Mouse (Mus musculus) embryo, embryonic 11 days (tissue): ENCODE measurements around the gene Anxa9.

ENCODE experiments used
- DNase-seq: peaks from one replicate; pipeline ENCODE4 v3.0.0-alpha.2; 2015

Gene Anxa9

DNA sequence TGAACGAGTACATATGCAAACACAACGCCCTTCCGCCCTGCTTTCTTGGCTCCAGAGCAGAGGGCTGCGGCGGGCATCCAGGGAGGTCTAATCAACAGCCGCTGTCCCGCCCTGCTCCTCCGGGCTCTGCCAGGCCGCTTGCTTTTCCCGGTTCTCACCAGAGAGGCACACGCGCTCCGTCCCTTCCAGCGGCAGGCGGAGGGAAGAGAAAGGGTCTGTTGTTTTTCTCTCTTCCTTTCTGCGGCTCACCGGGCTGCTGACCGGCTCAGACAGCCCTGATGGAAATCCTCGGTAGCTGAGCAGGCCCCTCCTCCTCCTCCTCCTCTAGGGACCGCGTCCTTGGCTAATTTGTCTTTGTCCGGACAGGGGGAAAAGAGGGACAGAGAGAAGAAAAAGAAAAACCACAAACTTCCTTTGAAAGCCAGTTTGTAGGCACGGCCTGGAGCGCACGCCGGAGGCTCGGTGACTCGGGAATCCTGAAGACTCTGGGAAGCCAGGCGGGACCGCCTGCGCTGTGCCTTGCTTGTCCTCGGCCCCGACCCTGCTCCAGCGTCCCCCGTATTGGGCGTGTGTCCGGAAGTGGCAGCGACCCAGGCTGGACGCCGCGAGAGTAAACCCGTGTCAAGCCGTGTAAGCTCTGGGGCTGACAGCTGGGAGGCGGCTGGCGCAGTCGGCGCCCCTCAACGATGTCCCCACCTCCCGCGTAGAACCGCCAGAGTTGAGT, 23.9 kb downstream of the Anxa9 start:
- peak; percentile 88 for DNase-seq

DNA sequence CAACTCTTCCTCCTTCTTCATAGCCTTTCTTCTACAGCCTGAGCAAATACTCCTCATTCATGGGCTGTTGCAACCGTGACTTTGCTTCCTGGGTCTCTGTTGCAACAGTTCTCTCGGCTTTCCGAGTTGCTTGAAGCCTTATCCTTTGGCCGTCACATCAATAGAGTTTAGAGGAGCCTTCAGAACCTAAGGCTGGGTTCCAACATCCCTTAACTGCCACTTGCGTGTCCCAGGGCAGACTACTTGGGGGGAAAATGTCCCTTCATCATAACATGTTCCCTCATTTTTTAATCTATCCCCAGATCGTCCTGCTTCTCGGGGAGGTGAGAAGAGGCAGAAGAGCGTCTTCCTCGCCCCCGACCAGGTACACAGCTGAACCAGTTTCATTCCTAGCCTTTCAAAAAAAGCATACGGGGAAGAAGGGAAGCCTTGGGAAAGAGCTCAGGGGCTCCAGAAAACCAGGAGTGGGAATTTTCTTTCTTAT, 24.6 kb downstream of the Anxa9 start:
- peak; percentile 48 for DNase-seq

DNA sequence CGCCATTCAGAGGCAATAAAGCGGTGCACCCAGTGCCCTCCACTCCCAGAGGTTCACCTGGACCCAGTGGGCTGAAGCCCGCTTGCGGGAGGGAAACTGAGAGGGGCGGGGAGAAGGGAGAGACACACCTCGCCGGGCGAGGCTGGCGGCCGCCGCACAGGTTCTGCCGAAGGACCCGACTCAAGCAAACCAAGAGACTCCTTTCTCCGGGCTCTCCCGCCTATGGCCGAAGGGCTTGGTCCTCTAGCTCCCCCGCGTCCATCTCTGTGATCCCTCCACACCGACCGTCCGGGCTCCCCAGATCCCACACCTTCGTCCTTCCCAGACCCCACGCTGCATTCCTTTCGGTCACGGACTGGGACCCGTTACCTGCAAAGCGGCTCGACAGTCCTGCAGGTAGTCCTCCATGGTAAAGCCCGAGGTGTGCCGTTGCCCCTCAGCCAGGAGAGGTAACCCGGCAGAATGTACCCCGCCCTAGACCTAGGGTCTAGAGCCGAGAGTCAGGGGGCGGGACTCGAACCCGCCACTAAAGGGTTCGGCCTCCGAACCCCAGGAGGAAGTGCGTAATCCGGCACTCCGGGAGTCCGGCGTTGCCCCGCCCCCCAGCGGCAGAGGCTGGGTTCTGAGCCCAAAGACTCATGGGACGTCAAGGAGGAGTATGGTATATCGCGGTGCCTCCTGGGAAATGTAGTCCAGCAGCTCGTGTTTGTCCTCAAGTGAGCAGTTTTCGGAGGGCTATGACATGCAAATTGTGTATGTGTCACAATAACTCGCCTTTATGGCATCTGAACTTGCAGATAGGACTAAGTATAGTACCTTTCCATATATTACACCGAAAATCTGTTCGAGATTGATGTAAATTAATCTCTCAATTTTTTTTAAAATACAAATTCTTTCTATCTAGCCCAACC, 25.5 kb downstream of the Anxa9 start, which contains the start of the genes Mindy1 and Prune1:
Mindy1 (plus strand) TSS at position 130 of the 911 bp plus-strand sequence.
Prune1 (minus strand) TSS at position 861 of the 911 bp plus-strand sequence.
- peak; percentile 99 for DNase-seq

DNA sequence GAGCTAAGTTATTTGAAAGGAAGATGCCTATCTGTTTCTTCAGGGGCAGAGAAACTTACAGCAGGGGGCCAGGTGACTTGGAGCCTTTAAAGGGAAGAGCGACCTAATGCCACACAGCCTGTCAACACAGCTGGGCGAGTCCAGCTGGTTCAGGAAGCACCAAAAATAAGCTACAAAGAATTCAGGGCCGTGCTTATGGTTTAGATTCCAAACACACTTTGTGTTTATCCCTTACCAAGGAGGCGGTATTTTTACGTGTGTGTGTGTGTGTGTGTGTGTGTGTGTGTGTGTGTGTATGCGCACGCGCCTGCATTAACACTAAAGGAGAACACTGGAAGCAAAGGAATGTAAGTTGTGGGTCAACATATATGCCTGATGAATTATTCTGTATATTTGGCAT, 26.2 kb downstream of the Anxa9 start:
- peak; percentile 36 for DNase-seq

DNA sequence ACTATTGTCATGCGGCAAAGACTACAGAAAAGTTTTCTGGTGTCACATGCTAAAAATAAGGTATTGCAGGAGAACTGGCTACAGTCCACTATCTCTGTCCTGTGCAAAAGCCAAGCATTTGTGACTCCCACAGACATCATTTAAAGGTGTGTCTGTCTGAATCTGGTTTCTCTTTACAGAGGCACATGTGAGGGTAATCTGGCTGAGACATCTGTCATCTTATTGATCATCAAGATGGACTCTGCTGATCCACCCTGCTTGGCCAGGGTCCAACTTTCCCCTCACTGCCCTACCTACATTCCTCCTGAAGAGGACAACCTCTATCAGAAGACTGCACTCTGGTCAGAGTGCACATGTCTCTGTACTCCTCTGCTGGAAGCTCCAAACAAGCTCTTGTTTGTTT, 29.8 kb downstream of the Anxa9 start:
- no peak for DNase-seq

DNA sequence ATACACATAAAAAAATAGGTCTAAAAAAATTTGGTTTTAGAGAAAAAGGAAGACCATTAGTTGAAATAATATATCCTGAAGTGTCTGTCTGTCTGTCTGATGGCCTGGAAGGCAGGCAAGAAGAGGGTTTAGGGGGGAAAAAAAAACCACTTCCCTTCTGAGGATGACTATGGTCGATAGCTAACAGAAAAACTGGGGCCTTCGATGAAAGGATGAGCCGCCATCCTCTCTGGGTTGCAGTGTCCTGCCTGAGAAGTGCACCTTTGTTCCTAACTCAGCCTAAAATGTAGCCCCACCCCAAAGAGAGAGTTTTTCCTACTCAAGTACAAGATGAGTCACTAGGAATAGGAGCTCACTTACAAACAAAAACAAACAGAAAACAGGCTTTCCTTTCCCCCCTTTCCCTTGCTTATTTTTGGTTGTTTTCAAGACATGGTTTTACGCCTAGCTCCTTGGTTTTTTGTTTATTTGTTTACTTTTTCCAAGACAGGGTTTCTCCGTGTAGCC, 30.5 kb downstream of the Anxa9 start:
- no peak for DNase-seq

DNA sequence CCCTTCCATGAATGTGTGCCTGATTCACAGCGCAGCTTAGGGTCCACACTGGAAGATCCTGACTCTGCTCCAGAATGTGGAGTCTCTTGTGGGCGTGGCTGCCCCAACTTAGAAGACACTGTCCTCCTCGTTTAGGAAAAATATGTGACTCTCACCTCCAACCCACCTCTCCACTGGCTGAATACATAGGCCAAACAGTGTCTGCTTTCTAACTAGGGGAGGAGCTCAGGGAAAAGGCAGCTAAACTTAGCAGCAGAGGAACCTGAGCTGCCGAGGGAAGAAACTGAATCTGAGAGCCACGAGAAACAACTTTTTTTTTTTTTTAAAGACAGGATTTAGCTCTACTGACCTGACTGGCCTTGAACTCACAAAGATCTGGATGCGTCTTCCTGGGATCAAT, 31.8 kb downstream of the Anxa9 start:
- DNase-seq = no peak

DNA sequence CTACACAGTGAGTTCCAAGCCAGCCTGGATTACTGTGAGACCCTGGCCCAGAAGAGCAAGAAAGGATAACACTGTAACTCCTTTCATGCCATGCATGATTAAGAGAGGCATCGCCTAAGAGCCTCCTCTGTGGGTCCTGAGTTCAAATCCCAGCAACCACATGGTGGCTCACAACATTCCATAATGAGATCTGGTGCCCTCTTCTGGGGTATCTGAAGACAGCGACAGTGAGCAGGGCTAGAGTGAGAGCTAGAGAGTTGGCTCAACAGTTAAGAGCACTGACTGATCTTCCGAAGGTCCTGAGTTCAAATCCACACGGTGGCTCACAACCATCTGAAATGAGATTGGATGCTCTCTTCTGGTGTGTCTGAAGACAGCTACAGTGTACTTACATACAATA, 32.5 kb downstream of the Anxa9 start:
- no peak for DNase-seq

DNA sequence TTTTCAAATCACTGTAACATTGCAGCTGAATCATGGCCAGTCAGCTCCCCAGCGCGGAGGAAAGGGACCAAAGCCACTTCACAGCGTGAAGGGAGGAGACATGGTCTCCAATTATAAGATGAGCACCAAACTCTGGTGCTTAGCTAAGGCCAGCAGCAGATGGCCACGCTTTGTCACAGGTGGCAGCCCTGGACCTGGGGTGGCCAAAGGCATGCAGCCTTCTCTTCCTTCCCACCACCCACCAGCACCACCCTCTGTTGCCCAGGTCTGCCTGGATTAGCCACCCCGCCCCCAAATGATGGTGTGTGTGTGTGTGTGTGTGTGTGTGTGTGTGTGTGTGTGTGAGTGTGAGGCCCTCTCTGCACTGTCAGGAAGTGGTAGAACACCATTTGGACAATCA, 33.5 kb downstream of the Anxa9 start:
- DNase-seq = no peak

DNA sequence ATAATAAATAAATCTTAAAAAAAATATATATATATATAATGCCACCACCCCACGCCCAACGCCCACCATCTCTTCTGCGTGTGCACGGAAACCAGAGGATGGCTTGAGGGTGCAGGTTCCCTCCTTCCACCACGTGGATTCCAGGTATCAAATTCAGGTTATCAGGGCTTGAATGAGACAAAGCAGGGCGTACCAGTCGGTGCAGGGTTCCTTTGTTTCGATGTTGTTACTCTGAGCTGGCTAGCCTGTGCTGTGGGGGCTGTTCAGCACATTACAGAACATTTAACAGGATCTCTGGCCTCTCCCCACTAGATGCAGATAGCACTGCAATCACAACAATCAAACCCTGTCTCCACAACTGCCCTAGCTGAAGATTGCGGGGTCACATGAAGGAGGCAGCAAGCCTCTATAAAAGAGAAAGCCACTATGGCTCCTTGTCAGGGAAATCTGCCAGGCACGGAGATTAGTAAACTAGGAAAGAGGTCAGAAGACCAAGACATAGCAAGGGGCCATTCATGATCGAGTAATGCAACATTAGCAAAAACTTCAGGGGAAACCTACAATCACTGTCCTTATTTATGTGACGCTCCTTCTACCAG, 36.1 kb downstream of the Anxa9 start:
- no peak for DNase-seq

DNA sequence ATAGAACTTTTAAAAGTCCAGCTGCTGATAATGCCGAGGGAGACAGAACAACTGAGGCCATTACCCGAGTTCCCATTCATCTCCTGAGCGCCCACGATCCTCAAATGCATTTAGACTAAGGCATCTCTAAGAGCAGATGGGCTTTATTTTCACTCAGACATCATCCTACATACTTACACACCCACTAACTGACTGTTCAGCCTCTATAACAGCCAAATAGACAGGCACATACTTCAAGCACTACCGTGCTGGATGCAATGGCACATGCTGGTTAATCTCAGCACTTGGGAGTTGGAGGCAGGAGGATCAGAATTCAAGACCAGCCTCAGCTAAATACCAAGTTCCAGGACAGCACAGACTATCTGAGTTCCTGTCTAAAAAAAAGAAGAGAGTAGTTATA, 37.2 kb downstream of the Anxa9 start:
- no peak for DNase-seq

DNA sequence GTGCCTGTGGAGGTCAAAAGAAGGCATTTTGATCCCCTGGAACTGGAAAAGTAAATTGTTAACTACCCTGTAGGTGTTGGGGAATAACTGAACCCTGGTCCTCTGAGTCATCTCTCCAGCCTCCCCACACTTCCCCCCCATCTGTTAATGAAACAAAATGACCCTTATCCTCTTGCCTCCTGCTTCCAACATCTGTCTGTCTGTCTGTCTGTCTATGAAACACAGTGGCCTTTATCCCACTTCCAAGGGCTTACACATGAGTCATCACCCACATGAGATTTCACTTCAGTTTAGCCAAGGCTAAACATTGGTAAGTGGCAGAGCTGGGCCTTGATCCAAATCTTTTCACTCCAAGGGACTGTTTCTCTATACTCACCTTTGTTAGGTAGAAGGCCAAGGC, 39.1 kb downstream of the Anxa9 start:
- no peak for DNase-seq

DNA sequence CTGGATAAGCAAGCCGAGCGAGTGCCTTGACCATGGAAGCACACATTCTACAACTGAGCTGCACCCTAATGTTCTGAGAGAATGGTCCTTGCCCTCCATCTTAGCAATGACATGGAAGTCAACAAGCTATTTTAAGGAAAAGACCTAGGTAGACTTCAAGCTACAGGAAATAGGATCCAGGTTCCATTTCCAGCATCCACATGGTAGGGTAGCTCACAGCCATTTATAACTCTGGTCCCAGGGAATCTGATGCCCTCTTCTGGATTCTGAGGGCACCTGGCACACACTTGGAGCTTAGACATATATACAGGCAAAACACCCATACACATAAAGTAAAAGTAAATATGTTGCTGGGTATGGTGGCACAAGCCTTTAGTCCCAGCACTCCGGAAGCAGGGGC, 40.9 kb downstream of the Anxa9 start:
- no peak for DNase-seq

DNA sequence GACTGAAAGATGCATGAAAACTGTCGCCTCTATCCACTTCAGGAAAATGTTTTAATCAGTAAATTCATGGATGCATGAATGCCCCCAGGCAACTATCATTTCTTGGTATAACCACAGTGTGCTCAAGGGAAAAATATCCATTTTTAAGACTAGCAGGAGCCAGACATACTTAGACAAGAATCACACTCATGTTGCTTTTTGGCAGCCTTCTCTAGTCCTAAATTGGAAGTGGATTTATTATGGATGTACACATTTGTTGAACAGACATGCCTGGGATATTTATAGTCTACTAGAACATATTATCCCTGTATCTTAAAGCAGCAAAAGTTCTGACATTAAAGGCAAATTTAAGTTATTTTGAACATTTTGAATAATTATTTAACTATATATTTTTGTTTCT, 42.3 kb downstream of the Anxa9 start:
- DNase-seq = no peak

DNA sequence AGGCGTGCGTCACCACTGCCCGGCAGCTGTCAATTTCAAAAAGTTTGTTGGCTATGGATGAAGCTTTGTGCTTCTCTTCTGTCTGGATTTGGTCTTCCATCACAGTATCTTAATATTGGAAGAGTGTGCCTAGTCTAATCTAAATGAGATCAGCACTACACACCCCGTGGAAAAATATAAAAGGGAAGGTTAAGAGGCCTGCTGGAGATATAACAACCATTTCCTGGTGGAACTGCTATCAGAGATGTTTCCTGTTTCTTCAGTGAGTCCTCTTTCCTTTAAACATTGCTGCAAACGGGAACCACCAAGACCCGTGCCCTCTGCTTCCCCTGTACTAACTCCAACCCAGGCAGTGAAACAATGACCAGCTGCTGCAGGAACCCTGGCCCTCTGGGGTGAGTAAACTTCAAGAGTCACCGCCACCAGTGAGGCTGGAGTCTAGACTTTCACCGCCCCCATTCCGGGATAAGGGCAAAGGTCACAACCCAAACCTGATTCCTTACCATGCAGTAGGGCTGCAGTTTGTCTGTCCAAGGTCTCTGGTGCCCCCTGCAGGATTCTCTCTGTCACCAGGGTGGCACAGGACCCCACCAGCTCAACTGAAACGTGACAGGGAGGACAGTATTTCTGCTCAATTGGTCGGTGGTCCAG, 43.8 kb downstream of the Anxa9 start:
- DNase-seq = peak; percentile 80

DNA sequence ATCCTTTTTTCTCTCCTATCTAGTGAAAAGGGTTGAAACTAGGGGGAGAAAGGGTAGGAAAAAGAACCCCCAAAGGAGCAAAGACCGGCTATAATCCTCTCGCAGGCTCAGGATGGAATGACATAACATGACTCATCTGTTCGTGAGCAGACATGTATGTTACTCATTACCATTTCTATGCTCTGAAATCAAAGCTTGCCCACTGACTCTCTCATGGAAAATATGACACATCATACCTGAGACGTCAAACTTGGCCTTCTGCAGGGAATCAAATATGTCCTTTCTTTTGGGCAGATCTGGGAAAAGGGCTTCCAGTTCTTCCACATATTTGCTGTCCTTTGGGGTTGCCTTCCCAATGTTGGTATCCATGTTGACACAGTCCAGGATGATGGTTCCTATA, 45.0 kb downstream of the Anxa9 start:
- no peak for DNase-seq

DNA sequence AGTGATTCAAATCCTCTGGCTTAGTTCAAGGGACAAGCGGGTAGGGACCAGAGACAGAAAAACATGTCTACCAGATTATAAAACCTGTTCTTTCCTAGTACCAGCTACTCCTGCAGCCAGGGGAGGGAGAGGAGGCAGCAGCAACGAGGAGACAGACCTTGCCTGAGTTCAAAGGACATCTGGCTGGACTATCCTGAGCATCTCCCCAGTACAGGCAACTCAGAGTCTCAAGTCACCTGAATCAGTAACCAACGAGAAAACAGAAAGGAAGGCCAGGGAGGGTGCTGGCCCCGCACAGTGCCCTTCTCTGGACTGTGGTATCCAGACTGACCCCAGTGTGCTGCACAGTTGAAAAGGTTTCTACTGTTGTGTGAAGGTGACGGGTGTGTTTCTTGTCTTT, 50.0 kb downstream of the Anxa9 start:
- no peak for DNase-seq

DNA sequence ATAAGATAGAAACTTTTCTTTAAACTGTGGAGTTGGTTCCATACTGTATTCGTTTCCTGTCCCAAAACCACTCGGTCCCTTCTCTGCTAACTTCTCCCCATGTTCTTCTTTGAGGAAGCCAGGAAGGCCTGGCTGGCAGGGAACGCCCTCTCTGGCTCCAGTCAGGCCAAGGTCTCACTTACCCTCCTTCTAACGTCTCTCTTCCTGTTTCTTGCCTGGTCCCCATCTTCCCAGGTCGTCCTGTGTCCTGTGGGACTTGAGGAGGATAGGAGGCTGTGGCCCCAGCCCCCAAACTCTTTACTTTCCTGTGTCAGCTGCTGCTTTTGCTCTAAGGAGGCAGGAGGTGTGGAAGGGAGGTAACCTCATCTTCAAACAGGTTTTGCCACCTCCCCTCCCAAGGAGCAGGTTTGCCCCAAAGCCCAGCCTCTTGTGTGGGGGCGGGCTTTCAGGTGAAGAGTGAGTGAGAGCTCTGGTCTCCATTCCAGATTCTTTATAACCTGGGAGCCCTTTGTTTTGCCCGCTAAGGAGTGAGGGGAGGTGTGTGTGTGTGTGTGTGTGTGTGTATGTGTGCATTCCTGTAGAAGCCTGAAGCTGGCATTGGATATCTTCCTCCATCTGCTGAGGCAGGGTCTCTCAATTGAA, 56.1 kb downstream of the Anxa9 start, which contains the start of gene Bnipl:
Bnipl (minus strand) TSS at position 411 of the 642 bp plus-strand sequence.
- no peak for DNase-seq

DNA sequence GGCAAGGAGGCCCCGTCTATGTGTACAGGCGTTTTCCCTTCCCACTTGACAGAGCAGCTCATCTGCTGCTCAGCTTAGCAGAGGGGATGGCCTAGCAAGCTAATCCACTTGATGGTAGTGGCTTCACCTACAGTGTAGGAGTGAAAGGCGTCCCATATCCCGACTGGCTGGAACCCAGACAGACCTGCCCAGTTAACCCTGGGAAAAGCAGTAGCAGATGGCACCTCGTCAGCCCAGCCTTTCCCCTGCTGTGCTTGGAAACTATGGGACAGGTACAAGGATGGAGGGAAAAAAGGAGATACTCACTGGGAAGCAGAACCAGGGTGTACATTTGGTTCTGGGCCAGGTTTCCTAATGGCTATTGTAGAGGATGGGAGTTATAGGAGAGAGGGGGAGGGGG, 56.6 kb downstream of the Anxa9 start:
- DNase-seq = no peak

DNA sequence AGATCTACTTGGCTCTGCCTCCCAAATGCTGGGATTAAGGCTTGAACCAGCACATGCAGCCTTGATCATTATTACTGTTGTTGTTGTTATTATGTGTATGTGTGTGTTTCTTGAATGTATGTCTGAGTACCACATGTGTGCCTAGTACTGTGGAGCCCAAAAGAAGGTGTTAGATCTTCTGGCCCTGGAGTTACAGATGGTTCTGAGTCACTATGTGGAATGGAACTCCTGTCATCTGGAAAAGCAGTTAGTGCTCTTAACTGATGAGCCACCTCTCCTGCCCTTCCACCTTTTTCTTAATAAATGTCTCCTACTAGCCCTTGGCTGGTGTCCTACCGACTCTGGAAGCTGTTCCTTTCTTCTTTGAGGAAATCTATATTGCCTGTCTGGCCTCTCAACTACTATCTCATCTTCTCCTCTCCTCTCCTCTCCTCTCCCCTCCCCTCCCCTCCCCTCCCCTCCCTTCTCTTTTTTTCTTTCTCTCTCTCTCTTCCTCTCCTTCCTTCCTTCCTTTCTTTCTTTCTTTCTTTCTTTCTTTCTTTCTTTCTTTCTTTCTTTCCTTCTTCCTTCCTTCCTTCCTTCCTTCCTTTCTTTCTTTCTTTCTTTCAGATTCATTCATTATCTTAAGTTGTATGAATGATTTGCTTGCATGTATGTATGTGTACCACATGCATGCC, 59.2 kb downstream of the Anxa9 start:
- DNase-seq = no peak

DNA sequence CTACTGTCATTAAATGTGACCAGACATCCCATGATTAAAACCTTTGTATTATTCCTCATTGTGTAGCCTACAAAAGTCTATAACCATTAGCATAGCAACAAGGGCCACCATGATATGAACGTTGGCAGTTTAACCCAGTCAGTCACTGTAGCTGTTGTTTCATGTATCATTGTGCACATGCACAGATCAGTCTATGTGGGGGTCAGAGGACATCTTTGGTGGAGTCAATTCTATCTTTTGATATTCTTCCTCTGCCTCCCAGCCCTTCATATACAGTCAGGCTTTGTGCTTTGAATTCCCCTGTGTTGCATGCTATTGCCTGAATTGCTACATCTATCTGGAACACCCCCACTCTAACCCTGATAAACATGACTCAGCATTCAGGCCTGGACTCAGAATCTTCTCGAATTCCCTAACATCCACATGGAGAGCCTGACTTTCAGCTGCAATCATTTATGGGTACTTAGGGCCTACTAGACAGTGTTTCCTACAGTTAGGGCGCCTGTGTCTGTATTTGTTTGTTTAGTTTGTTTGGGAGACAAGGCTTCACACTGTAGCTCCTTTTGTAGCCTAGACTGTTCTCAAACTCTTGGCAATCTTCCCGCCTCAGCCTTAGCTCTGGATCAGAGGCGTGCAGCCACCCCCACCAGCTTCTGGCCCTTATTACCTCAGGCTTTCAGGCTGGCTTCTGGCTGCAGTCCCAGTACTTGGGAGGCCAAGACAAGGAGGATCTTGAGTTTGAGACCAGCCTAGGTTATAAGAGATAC, 60.3 kb downstream of the Anxa9 start:
- DNase-seq = no peak
